15 mouse cellular contexts compared by ENCODE assay signal in genomic region chr13:26552122-26552521, GRCm38 (mm10).
"Had no signal": no experiment of that assay in that cellular context is flagged by ENCODE, and none has a peak within 500 bp of the region (broad histone marks: within the 10 kb centered on the region; RNA-seq: fewer than 3 reads in every experiment).

No protein-coding gene starts in this region.

- H3K27me3 ChIP-seq: neural tube, embryonic 15.5 days; stomach, embryonic 15.5 days had no signal

- H3K9ac ChIP-seq: neural tube, embryonic 15.5 days; stomach, embryonic 15.5 days had no signal

- H3K9me3 ChIP-seq: neural tube, embryonic 15.5 days; stomach, embryonic 15.5 days had no signal

- H3K4me1 ChIP-seq: neural tube, embryonic 15.5 days; stomach, embryonic 15.5 days had no signal

- H3K27ac ChIP-seq: neural tube, embryonic 15.5 days; stomach, embryonic 15.5 days; stomach, postnatal 0 days had no signal

- H3K4me2 ChIP-seq: neural tube, embryonic 15.5 days; stomach, embryonic 15.5 days had no signal

- DNase-seq: retina, postnatal 1 day; right cerebral cortex, adult 18-20 months; right cerebral cortex, postnatal 14 days; right cerebral cortex, postnatal 25 days; right cerebral cortex, postnatal 4 days; spleen, adult 18-20 months; thymus, adult 18-20 months; thymus, adult 2 months; thymus, postnatal 14 days; thymus, postnatal 25 days; thymus, postnatal 36 days; thymus, postnatal 4 days had no signal

- H3K36me3 ChIP-seq: neural tube, embryonic 15.5 days; stomach, embryonic 15.5 days had no signal

- H3K4me3 ChIP-seq: neural tube, embryonic 15.5 days; stomach, embryonic 15.5 days had no signal
